Mouse (Mus musculus) heart, postnatal 0 days (tissue): ENCODE results near the gene Mpl. TPM values are rescaled to one million over a fixed set of nuclear protein-coding genes. Genes with fewer than 3 reads are reported as not detected.

Experiments
- ATAC-seq: fragments of 200-750 bp; cut with Nextera tagmentation; 2 replicates; pipeline ENCODE4 v1.8.0; 2017; ENCODE audit warnings: low read depth, moderate number of reproducible peaks, moderate library complexity; ENCODE audit not compliant: insufficient read depth
- DNase-seq: peaks from one replicate; pipeline ENCODE4 v3.0.0-alpha.2; 2016; ENCODE audit warnings: low spot score
- H3K27ac ChIP-seq: fragments of 300-500 bp; sonication (generic); 2 replicates; pipeline ENCODE4 v1.5.1; 2014; ENCODE audit warnings: low read depth, mild to moderate bottlenecking
- H3K27me3 ChIP-seq: fragments of 300-500 bp; sonication (generic); 2 replicates; pipeline ENCODE4 v1.6.1; 2014; ENCODE audit warnings: low read length, mixed read lengths; ENCODE audit not compliant: control insufficient read depth, insufficient read depth
- H3K36me3 ChIP-seq: fragments of 300-500 bp; sonication (generic); replicated peaks from 2 replicates; pipeline ENCODE4 v1.6.1; 2014; ENCODE audit warnings: low read length, mixed read lengths; ENCODE audit not compliant: control insufficient read depth, insufficient read depth
- H3K4me1 ChIP-seq: fragments of 300-500 bp; sonication (generic); 2 replicates; pipeline ENCODE4 v1.6.1; 2014; ENCODE audit warnings: antibody characterized with exemption; ENCODE audit not compliant: control insufficient read depth, insufficient read depth
- H3K4me2 ChIP-seq: fragments of 300-500 bp; sonication (generic); 2 replicates; pipeline ENCODE4 v1.6.1; 2014; ENCODE audit warnings: low read depth, mild to moderate bottlenecking, low read length, moderate library complexity
- H3K4me3 ChIP-seq: fragments of 300-500 bp; sonication (generic); 2 replicates; pipeline ENCODE4 v1.5.1; 2014; ENCODE audit warnings: low read depth, low read length
- H3K9ac ChIP-seq: fragments of 300-500 bp; sonication (generic); replicated peaks from 2 replicates; pipeline ENCODE4 v1.6.1; 2014; ENCODE audit warnings: low read depth, low read length, mixed read lengths
- H3K9me3 ChIP-seq: fragments of 300-500 bp; sonication (generic); replicated peaks from 2 replicates; pipeline ENCODE4 v1.6.1; 2016; ENCODE audit warnings: low read length; ENCODE audit not compliant: control insufficient read depth
- CTCF ChIP-seq: IDR thresholded peaks from 2 replicates; pipeline ENCODE4 v1.5.1; 2016; ENCODE audit warnings: antibody characterized with exemption, control low read depth, low read depth
- EP300 ChIP-seq: IDR thresholded peaks from 2 replicates; pipeline ENCODE4 v1.6.1; 2016; ENCODE audit warnings: antibody characterized with exemption, low read depth
- WGBS: fragments of 180-500 bp; shearing (Covaris S2); extraction: QIAGEN DNeasy Blood & Tissue Kit; methylation state at CpG from one replicate; pipeline ENCODE4 v1.1.7; 2014; 5-methylcytosine and 5-hydroxymethylcytosine counted together
- polyA plus RNA-seq: library from polyadenylated mRNA; unstranded; fragments of >200 nt; fragmentation: Nextera tagmentation; extraction: Ambion mirVana; gene quantifications from 2 replicates; pipeline ENCODE4 v1.2.1, GENCODE M21; 2015
- total RNA-seq: library from RNA; depleted of rRNA; stranded (reverse); fragments of >200 nt; gene quantifications from 2 replicates; pipeline ENCODE4 v1.2.3, GENCODE M21; 2014; ENCODE audit warnings: low replicate concordance

Gene Mpl
- total and polyA plus RNA-seq, 2 experiments from 2014 or later, result 0.41 to 1.5 TPM

- Histone ChIP-seq H3K9ac (no peak overlapping the region), H3K36me3 (peaks cover 93% of the 10 kb centered on the region), H3K27me3 (no peaks in the 10 kb centered on the region), H3K27ac (no peak overlapping the region), H3K9me3 (no peaks in the 10 kb centered on the region), H3K4me1 (no peaks in the 10 kb centered on the region), H3K4me2 (no peak overlapping the region), H3K4me3 (no peak overlapping the region)
- no peak for ATAC-seq
- DNase-seq, result no peak
- WGBS, result 55% methylated on average over 2 of the region's 2 CpGs
- 0 out of 2 replicates have a peak, but pooled peaks have one; percentile 14 for TF ChIP-seq CTCF
- no peak for TF ChIP-seq EP300
Measured at GRCm38 (mm10) chr4:118415779-118416178, 41.5 kb downstream of the Mpl start.

- H3K4me2 ChIP-seq, result no peak overlapping the region
- DNase-seq (no peak), ATAC-seq (no peak)
- no peak for TF ChIP-seq EP300
- no peak for TF ChIP-seq CTCF
- H3K4me3 ChIP-seq, result no peak overlapping the region
- peaks cover 12% of the 10 kb centered on the region for H3K4me1 ChIP-seq
- H3K36me3 ChIP-seq, result peaks cover 74% of the 10 kb centered on the region
- H3K9me3 ChIP-seq, result no peaks in the 10 kb centered on the region
- no peaks in the 10 kb centered on the region for H3K27me3 ChIP-seq
- WGBS, result 91% methylated on average over 5 of the region's 5 CpGs
- H3K27ac ChIP-seq, result no peak overlapping the region
- H3K9ac ChIP-seq, result no peak overlapping the region
Measured at GRCm38 (mm10) chr4:118413553-118413952, 43.8 kb downstream of the Mpl start.

- no peaks in the 10 kb centered on the region for H3K27me3 ChIP-seq
- no peak overlapping the region for H3K9ac ChIP-seq
- peaks cover 49% of the 10 kb centered on the region for H3K36me3 ChIP-seq
- peaks cover 16% of the 10 kb centered on the region for H3K4me1 ChIP-seq
- DNase-seq, result no peak
- ATAC-seq, result no peak
- H3K4me3 ChIP-seq, result no peak overlapping the region
- no peak overlapping the region for H3K27ac ChIP-seq
- no peak for TF ChIP-seq EP300
- no peak for TF ChIP-seq CTCF
- no peaks in the 10 kb centered on the region for H3K9me3 ChIP-seq
- WGBS, result 86% methylated on average over 5 of the region's 5 CpGs
- H3K4me2 ChIP-seq, result no peak overlapping the region
Measured at GRCm38 (mm10) chr4:118410871-118411270, 46.4 kb downstream of the Mpl start.

- Histone ChIP-seq H3K9ac (peak within 1 kb of the TSS; percentile 92), H3K36me3 (peaks cover 34% of the 10 kb centered on the region), H3K27me3 (no peaks in the 10 kb centered on the region), H3K4me1 (peaks cover 16% of the 10 kb centered on the region), H3K4me3 (peak within 1 kb of the TSS; percentile 92), H3K27ac (peak within 1 kb of the TSS; percentile 72), H3K9me3 (no peaks in the 10 kb centered on the region), H3K4me2 (peak within 1 kb of the TSS; percentile 81)
- DNase-seq (peak; percentile 93), ATAC-seq (peak; percentile 98)
- WGBS, result under 1% methylated on average over 53 of the region's 53 CpGs
- TF ChIP-seq EP300, result no peak
- TF ChIP-seq CTCF, result no peak
Measured at GRCm38 (mm10) chr4:118409142-118409900, 48.0 kb downstream of the Mpl start, which contains the start of the genes Szt2 and Med8. TSS of gene Szt2 (minus strand) at chr4:118409273. TSS of gene Med8 (plus strand) at chr4:118409337.

- Histone ChIP-seq H3K9me3 (no peaks in the 10 kb centered on the region), H3K27ac (no peak overlapping the region), H3K27me3 (no peaks in the 10 kb centered on the region), H3K4me1 (no peaks in the 10 kb centered on the region), H3K36me3 (peaks cover 58% of the 10 kb centered on the region), H3K9ac (no peak overlapping the region), H3K4me3 (no peak overlapping the region), H3K4me2 (no peak overlapping the region)
- no peak for TF ChIP-seq EP300
- no peak for TF ChIP-seq CTCF
- WGBS, result 85% methylated on average over 12 of the region's 12 CpGs
- DNase-seq (no peak), ATAC-seq (no peak)
Measured at GRCm38 (mm10) chr4:118402701-118403100, 54.6 kb downstream of the Mpl start.

DNA sequence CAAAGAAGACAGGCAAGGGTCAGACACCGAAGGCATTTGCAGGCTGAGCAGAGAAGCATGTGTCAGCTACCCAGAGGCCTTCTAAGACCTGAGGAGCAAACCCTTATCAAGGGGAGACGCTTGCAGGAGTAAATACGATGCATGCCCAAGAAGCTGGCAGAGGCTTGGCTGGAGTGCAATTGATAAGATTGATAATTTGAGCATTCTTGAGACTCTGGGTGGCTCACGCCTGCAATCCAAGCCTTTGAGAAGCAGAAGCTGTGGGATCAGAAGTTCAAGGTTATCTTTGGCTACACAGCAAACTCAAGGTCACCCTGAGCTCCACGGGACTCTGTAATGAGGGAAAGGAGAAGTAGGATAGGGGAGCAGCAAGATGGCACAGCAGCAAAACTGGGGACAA lies 55.4 kb downstream of the Mpl start:
- Histone ChIP-seq H3K9me3 (no peaks in the 10 kb centered on the region), H3K4me3 (no peak overlapping the region), H3K36me3 (peaks cover 62% of the 10 kb centered on the region), H3K27ac (no peak overlapping the region), H3K27me3 (no peaks in the 10 kb centered on the region), H3K4me2 (no peak overlapping the region), H3K9ac (no peak overlapping the region), H3K4me1 (no peaks in the 10 kb centered on the region)
- TF ChIP-seq EP300 (no peak), CTCF (no peak)
- DNase-seq, result no peak
- ATAC-seq, result no peak
- WGBS, result 51% methylated on average over 5 of the region's 5 CpGs
